Mouse (Mus musculus): Measurements from ENCODE around the gene Acadm. TPM values are rescaled to one million over a fixed set of nuclear protein-coding genes. Genes with fewer than 3 reads are reported as not detected.

Gene Acadm
- total and polyA plus RNA-seq, 3 experiments: 78.5 to 224 (median 199) TPM

- H3K27ac ChIP-seq (ENCODE audit: insufficient read depth, low read depth): no peak overlapping the region
- H3K4me3 ChIP-seq (replicated peaks in 1 of 3; ENCODE audit: low read depth in 2 of 3, low read length in 2 of 3, poor library complexity in 1 of 3): no peak overlapping the region
- H3K79me2 ChIP-seq (replicated peaks; ENCODE audit: control insufficient read depth, extremely low read depth, insufficient read depth, poor library complexity, severe bottlenecking): no peaks in the 10 kb centered on the region
- no peak for DNase-seq (ENCODE audit: extremely low read depth)
- 0 out of 4 replicates have a peak, but pooled peaks cover 0 to 5% of the 10 kb centered on the region in 2 experiments for H3K4me1 ChIP-seq (ENCODE audit: control insufficient read depth in 1 of 2, insufficient read depth in 2 of 2)
- no peak for TF ChIP-seq ZNF384 (IDR thresholded peaks at IDR 0.05; ENCODE audit: low read depth, low read length)
- no peak for TF ChIP-seq SIN3A (IDR thresholded peaks at IDR 0.05; ENCODE audit: low read length)
- TF ChIP-seq TBP (conservative IDR thresholded peaks at IDR 0.05; ENCODE audit: low read depth, low read length): no peak
- dilution Hi-C loops (cut with MboI; ENCODE audit: extremely low pct_ligation_motif_present, extremely low pct_unique_long_range_greater_than_20kb, low sequenced_read_pairs) (no loop called here), in situ Hi-C loops (cut with MboI; ENCODE audit: low pct_ligation_motif_present, low pct_unique_long_range_greater_than_20kb, low sequenced_read_pairs) (no loop called here)
- no peaks in the 10 kb centered on the region for H3K27me3 ChIP-seq (replicated peaks)
- H3K9ac ChIP-seq (ENCODE audit: insufficient read depth, low read depth): no peak overlapping the region
- H3K4me2 ChIP-seq (ENCODE audit: insufficient read depth, low read depth, poor library complexity, severe bottlenecking): no peak overlapping the region
- no peaks in the 10 kb centered on the region for H3K9me3 ChIP-seq (replicated peaks; ENCODE audit: low read length)
- H3K36me3 ChIP-seq (replicated peaks in 1 of 2; ENCODE audit: control insufficient read depth in 1 of 2, insufficient read depth in 1 of 2, low read length in 1 of 2): peaks cover 0 to 19% of the 10 kb centered on the region in 2 experiments
Observed at GRCm38 (mm10) chr3:153897216-153897615, 47.2 kb downstream of the Acadm start.

- Histone ChIP-seq H3K9ac (ENCODE audit: insufficient read depth, low read depth) (no peak overlapping the region), H3K27me3 (replicated peaks) (no peaks in the 10 kb centered on the region), H3K4me1 (ENCODE audit: control insufficient read depth in 1 of 2, insufficient read depth in 2 of 2) (0 out of 4 replicates have a peak, but pooled peaks cover 0 to 5% of the 10 kb centered on the region in 2 experiments), H3K36me3 (replicated peaks in 1 of 2; ENCODE audit: control insufficient read depth in 1 of 2, insufficient read depth in 1 of 2, low read length in 1 of 2) (peaks cover 0 to 19% of the 10 kb centered on the region in 2 experiments), H3K27ac (ENCODE audit: insufficient read depth, low read depth) (no peak overlapping the region), H3K79me2 (replicated peaks; ENCODE audit: control insufficient read depth, extremely low read depth, insufficient read depth, poor library complexity, severe bottlenecking) (no peaks in the 10 kb centered on the region), H3K4me2 (ENCODE audit: insufficient read depth, low read depth, poor library complexity, severe bottlenecking) (no peak overlapping the region), H3K4me3 (replicated peaks in 1 of 3; ENCODE audit: low read depth in 2 of 3, low read length in 2 of 3, poor library complexity in 1 of 3) (no peak overlapping the region), H3K9me3 (replicated peaks; ENCODE audit: low read length) (no peaks in the 10 kb centered on the region)
- DNase-seq (ENCODE audit: extremely low read depth): no peak
- dilution Hi-C loops (cut with MboI; ENCODE audit: extremely low pct_ligation_motif_present, extremely low pct_unique_long_range_greater_than_20kb, low sequenced_read_pairs) (no loop called here), in situ Hi-C loops (cut with MboI; ENCODE audit: low pct_ligation_motif_present, low pct_unique_long_range_greater_than_20kb, low sequenced_read_pairs) (no loop called here)
- TF ChIP-seq GABPA (IDR thresholded peaks at IDR 0.05; ENCODE audit: insufficient replicate concordance, low read depth, low read length): no peak
- no peak for TF ChIP-seq ZNF384 (IDR thresholded peaks at IDR 0.05; ENCODE audit: low read depth, low read length)
- TF ChIP-seq TBP (conservative IDR thresholded peaks at IDR 0.05; ENCODE audit: low read depth, low read length): no peak
- TF ChIP-seq TCF12 (IDR thresholded peaks at IDR 0.05; ENCODE audit: low read depth, low read length): no peak
- no peak for TF ChIP-seq CHD2 (IDR thresholded peaks at IDR 0.05; ENCODE audit: low read length)
- TF ChIP-seq NRF1 (IDR thresholded peaks at IDR 0.05; ENCODE audit: low read depth, low read length): no peak
- TF ChIP-seq POLR2AphosphoS2 (IDR thresholded peaks at IDR 0.05; ENCODE audit: low read depth, low read length): no peak
Observed at GRCm38 (mm10) chr3:153895454-153895853, 49.0 kb downstream of the Acadm start.

GRCm38 (mm10) chr3:153889188-153889781, 55.1 kb downstream of the Acadm start:
- H3K79me2 ChIP-seq (replicated peaks; ENCODE audit: control insufficient read depth, extremely low read depth, insufficient read depth, poor library complexity, severe bottlenecking): no peaks in the 10 kb centered on the region
- no peak overlapping the region for H3K4me3 ChIP-seq (replicated peaks in 1 of 3; ENCODE audit: low read depth in 2 of 3, low read length in 2 of 3, poor library complexity in 1 of 3)
- no peaks in the 10 kb centered on the region for H3K27me3 ChIP-seq (replicated peaks)
- dilution Hi-C loops (cut with MboI; ENCODE audit: extremely low pct_ligation_motif_present, extremely low pct_unique_long_range_greater_than_20kb, low sequenced_read_pairs) (no loop called here), in situ Hi-C loops (cut with MboI; ENCODE audit: low pct_ligation_motif_present, low pct_unique_long_range_greater_than_20kb, low sequenced_read_pairs) (no loop called here)
- no peak for DNase-seq (ENCODE audit: extremely low read depth)
- H3K9ac ChIP-seq (ENCODE audit: insufficient read depth, low read depth): no peak overlapping the region
- no peak overlapping the region for H3K27ac ChIP-seq (ENCODE audit: insufficient read depth, low read depth)
- H3K4me1 ChIP-seq (ENCODE audit: control insufficient read depth in 1 of 2, insufficient read depth in 2 of 2): peaks cover 0 to 9% of the 10 kb centered on the region in 2 experiments; a peak in 2 of 4 replicates
- no peaks in the 10 kb centered on the region for H3K9me3 ChIP-seq (replicated peaks; ENCODE audit: low read length)
- peaks cover 0 to 8% of the 10 kb centered on the region in 2 experiments for H3K36me3 ChIP-seq (replicated peaks in 1 of 2; ENCODE audit: control insufficient read depth in 1 of 2, insufficient read depth in 1 of 2, low read length in 1 of 2)
- no peak overlapping the region for H3K4me2 ChIP-seq (ENCODE audit: insufficient read depth, low read depth, poor library complexity, severe bottlenecking)
- TF ChIP-seq MAZ (IDR thresholded peaks at IDR 0.05; ENCODE audit: low read depth, low read length) (no peak), MXI1 (IDR thresholded peaks at IDR 0.05; ENCODE audit: low read depth, low read length) (no peak)
